Mouse (Mus musculus) adrenal gland, adult (tissue): ENCODE results near the gene Asdurf.
"Not testable (repeated sequence)": the region's sequence is repeated elsewhere in the genome, so short reads cannot be mapped to it uniquely, and the experiment has no call there.

Experiments used
- DNase-seq, 2 experiments: peaks; one replicate each; pipeline ENCODE4 v3.0.0; 2022 to 2023; ENCODE audit warnings: low spot score in 1 of 2; ENCODE audit not compliant: inconsistent age in 2 of 2

The Asdurf gene

DNA sequence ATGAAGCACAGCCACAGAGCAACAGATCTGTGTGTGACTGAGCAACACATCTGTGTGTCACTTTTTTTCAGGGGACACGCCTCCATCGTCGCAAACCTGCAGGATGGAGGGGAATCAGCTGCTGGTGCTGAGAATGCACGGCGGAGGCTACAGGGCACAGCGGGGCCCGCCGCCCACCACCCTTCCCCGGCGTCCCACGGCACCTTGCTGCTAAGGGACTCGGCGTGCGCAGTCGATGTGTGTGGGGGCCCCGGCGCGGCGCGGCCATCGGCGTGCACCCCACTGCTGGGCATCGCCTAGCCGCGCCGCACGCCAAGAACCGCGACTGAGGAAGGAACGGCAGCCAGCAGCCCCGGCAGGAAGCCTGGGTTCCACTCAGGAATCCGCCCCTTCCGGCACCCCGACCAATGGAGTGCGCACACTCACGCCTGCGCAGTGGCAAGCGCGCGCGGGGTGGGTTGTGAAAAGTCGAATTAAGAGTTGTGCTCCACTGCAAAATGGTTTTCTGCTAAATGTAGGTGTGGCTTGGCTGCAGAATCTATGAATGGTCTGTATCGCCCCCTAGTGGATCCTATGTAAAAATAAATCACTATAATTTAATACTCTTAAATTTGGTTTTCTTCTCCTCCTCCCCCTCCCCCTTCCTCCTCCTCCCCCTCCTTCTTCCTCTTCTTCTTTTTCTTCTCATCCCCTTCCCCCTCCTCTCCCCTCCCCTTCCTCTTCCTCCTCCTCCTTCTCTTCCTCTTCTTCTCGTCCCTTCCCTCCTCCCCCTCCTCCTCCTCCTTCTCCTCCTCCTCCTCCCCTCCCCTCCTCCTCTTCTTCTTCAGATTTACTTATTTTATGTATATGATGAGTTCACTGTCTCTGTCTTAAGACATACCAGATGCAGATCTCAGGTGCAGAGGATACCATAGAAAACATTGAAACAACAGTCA is at the start of gene Asdurf, which contains the start of the genes Gm28551 and Asnsd1:
Gene Asdurf (minus strand): TSS at position 293 of the 935 bp plus-strand sequence.
Gene Gm28551 (minus strand): TSS at position 341 of the 935 bp plus-strand sequence.
Gene Asnsd1 (minus strand): TSS at position 426 of the 935 bp plus-strand sequence.
- DNase-seq, result peak; percentile 98 to 99

GRCm38 (mm10) chr1:53393936-53394760 is 41.7 kb upstream of the Asdurf start:
- peak in 1 of 2 experiments; percentile 41 for DNase-seq

DNA sequence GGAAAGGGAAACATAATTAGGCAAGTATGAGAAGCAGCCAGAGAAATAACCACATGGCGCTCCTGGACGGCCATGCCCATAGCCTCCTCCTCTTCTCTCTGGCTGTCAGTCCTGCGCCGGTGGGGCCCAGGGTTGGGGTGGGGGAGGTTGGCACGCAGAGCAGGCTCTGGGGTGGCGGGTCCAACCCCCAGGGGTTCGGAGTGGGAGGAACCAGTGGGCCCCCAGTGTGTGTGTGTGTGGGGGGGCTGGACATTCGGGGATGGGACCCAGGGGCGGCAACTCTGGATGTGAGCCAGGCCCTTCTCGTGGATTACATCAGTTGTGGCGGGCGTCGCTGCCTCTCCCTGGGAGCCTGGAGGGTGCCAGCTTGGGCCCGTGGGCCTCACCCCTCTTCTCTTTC is 36.3 kb upstream of the Asdurf start:
- DNase-seq, result no peak

DNA sequence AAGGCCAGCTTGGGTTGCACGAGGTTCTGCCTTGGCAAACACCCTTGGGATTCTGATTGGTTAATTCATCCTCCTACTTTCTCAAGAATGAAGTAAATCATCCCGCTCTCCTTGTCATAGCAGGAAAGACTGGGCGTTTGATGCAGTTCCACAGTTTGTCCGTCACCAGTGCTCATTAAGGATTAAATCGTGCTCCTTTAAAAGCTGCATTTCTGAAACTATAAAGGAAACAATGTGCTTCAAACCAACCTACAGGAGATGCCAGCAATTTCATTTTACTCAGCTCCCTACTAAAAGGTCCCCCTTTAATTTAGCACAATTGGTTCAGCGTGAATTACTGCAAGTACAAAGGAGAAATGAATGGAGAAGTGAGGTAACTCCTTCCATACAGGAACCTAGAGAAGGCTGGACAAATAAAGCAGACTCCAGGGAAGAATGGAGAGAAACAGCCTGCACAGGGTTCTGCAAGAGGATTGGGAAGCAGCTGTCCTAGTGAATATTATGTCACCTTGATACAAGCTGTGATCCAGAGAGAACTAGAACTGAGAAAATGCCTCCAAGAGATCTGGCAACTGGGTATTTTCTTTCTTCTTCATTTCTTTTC is 31.8 kb upstream of the Asdurf start:
- DNase-seq, result no peak

DNA sequence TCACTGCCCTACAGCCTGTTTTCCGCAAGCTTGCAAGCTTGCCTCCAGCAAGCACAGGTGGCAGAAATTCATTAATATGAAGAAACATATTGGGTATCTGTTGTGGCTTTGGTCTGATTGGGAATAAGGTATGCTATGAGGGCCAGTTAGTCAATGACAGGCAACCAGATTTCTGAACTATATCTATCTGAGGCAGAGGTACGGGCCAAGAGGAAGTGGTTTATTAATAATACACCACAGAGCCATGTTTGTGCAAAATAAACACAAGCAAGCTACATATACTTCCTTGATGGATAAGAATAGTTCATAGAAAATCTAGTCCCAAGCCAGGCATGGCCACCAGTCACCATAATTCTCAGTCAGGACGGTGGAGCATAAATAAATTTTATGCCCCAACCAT is 25.3 kb upstream of the Asdurf start:
- no peak for DNase-seq

GRCm38 (mm10) chr1:53375965-53376364 is 23.5 kb upstream of the Asdurf start:
- not testable (repeated sequence) for DNase-seq

DNA sequence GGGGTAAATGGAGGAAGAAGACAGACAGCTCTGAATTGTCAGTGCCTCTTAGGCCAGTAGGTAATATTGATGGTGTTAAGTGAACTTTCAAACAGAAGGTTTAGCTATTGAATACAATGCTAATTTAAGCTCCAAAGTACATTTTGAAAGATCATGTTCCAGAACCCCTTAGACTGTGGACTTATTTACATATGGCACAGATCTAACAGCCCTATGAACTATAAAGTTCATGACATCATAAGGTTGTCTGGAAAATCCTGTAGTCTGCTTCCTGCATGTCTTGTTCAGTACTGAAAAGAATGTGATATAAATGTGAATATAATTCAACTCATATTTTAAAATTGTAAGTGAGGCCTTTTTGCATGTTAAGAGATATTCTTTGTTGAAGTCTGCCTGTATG is 6.6 kb upstream of the Asdurf start:
- no peak for DNase-seq

- no peak for DNase-seq
Observed at GRCm38 (mm10) chr1:53341071-53341470, 11.3 kb downstream of the Asdurf start.

DNA sequence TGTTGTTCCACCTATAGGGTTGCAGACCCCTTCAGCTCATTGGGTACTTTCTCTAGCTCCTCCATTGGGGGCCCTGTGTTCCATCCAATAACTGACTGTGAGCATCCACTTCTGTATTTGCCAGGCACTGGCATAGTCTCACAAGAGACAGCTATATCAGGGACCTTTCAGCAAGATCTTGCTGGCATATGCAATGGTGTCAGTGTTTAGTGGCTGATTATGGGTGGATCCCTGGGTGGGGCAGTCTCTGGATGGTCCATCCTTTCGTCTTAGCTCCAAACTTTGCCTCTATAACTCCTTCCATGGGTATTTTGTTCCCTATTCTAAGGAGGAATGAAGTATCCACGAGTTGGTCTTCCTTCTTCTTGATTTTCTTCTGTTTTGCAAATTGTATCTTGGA is 15.0 kb downstream of the Asdurf start:
- DNase-seq, result not testable (repeated sequence)

GRCm38 (mm10) chr1:53335465-53335864 is 17.0 kb downstream of the Asdurf start:
- no peak for DNase-seq

- DNase-seq, result not testable (repeated sequence)
Observed at GRCm38 (mm10) chr1:53333527-53333926, 18.9 kb downstream of the Asdurf start.

GRCm38 (mm10) chr1:53324827-53325494 is 27.5 kb downstream of the Asdurf start:
- DNase-seq, result no peak

GRCm38 (mm10) chr1:53324277-53324676 is 28.1 kb downstream of the Asdurf start:
- DNase-seq, result no peak

DNA sequence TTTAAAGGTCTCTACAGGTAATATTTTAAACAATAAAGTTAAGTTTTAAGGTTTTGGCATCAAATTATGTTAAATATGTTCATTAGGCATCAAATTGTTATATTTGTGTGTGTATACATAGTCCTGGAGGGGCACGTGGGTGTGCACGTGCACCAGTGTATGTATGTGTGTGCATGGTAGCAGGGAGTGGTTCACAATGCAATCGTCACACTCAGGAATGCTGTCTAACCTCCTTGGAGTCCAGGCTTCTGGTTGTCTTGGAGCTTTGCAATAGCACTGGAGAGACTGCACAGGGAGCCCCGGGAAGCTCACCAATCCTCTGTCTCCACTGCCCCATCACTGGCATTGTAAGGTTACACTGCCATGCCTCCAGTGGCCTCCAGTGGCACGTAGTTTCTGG is 29.2 kb downstream of the Asdurf start:
- DNase-seq, result no peak

- DNase-seq, result no peak
Observed at GRCm38 (mm10) chr1:53321662-53322344, 30.6 kb downstream of the Asdurf start.

GRCm38 (mm10) chr1:53312989-53313967 is 39.1 kb downstream of the Asdurf start, which contains the start of gene Osgepl1:
Osgepl1 (plus strand) TSS chr1:53313624.
- peak; percentile 88 to 97 for DNase-seq

- DNase-seq, result peak; percentile 11 to 72
Observed at GRCm38 (mm10) chr1:53300506-53300905, 51.9 kb downstream of the Asdurf start.
